In genomic region chr2:135361798-135362197, GRCm38 (mm10) we compare ENCODE assay signal across 8 mouse cellular contexts.
DNase-seq lines count a peak whose midpoint lies in the region; ATAC-seq and TF ChIP-seq lines count a peak whose summit lies in the region.
"Had no signal": no experiment of that assay in that cellular context is flagged by ENCODE, and none has a peak within 500 bp of the region (broad histone marks: within the 10 kb centered on the region; RNA-seq: fewer than 3 reads in every experiment).

No protein-coding gene starts in this region.

- TF ChIP-seq POLR2A in bone marrow, adult 2 months (IDR thresholded peaks at IDR 0.05; ENCODE audit: borderline replicate concordance, control insufficient read depth, low read depth, low read length) = no peak

- intact Hi-C loops in left cerebral cortex, postnatal 36 days (cut with DNase I) = no loop called here

- DNase-seq in left cerebral cortex, adult 18-20 months (ENCODE audit: low spot score in 2 of 2) = peak; percentile 22 to 30
- no peak for DNase-seq in left cerebral cortex, postnatal 36 days (ENCODE audit: low spot score in 2 of 2)
- DNase-seq in ES-CJ7 (ENCODE audit: low read depth, low spot score) = peak; percentile 68
- peak; percentile 63 for DNase-seq in lung, postnatal 0 days (ENCODE audit: low spot score)

- no peaks in the 10 kb centered on the region for H3K36me3 ChIP-seq in forebrain, embryonic 15.5 days
- no peaks in the 10 kb centered on the region for H3K36me3 ChIP-seq in lung, postnatal 0 days (ENCODE audit: insufficient read depth, low read length)
- H3K36me3 ChIP-seq: heart, embryonic 13.5 days had no signal

- no peaks in the 10 kb centered on the region for H3K4me1 ChIP-seq in bone marrow, adult 2 months (ENCODE audit: control insufficient read depth, insufficient read depth, low read length)
- H3K4me1 ChIP-seq in forebrain, embryonic 15.5 days = no peaks in the 10 kb centered on the region
- no peaks in the 10 kb centered on the region for H3K4me1 ChIP-seq in lung, postnatal 0 days (ENCODE audit: insufficient read depth, low read depth, low read length)

- no peak overlapping the region for H3K27ac ChIP-seq in bone marrow, adult 2 months (ENCODE audit: control insufficient read depth, insufficient read depth, low read depth, low read length, poor library complexity)
- no peak overlapping the region for H3K27ac ChIP-seq in forebrain, embryonic 15.5 days (replicated peaks)
- no peak overlapping the region for H3K27ac ChIP-seq in lung, postnatal 0 days (ENCODE audit: low read length)
- H3K27ac ChIP-seq: heart, embryonic 13.5 days had no signal

- H3K4me3 ChIP-seq in bone marrow, adult 2 months (replicated peaks; ENCODE audit: control insufficient read depth, low read depth, low read length) = no peak overlapping the region
- no peak overlapping the region for H3K4me3 ChIP-seq in forebrain, embryonic 15.5 days
- H3K4me3 ChIP-seq in lung, postnatal 0 days (ENCODE audit: low read depth, low read length) = no peak overlapping the region
- H3K4me3 ChIP-seq: heart, embryonic 13.5 days had no signal

- no peaks in the 10 kb centered on the region for H3K9me3 ChIP-seq in forebrain, embryonic 15.5 days
- no peaks in the 10 kb centered on the region for H3K9me3 ChIP-seq in lung, postnatal 0 days (ENCODE audit: low read length)
- H3K9me3 ChIP-seq: heart, embryonic 13.5 days had no signal

- 14% methylated on average over 1 of the region's 1 CpGs for WGBS in bone marrow, adult 2 months
- WGBS in forebrain, embryonic 15.5 days = 13% methylated on average over 1 of the region's 1 CpGs
- WGBS in lung, postnatal 0 days = 4% methylated on average over 1 of the region's 1 CpGs

- no peaks in the 10 kb centered on the region for H3K27me3 ChIP-seq in forebrain, embryonic 15.5 days
- no peaks in the 10 kb centered on the region for H3K27me3 ChIP-seq in lung, postnatal 0 days (replicated peaks; ENCODE audit: insufficient read depth, low read length)
- H3K27me3 ChIP-seq: heart, embryonic 13.5 days had no signal

- H3K9ac ChIP-seq in forebrain, embryonic 15.5 days (replicated peaks) = no peak overlapping the region
- no peak overlapping the region for H3K9ac ChIP-seq in lung, postnatal 0 days (replicated peaks; ENCODE audit: low read depth)
- H3K9ac ChIP-seq: heart, embryonic 13.5 days had no signal

- no peak for TF ChIP-seq EP300 in lung, postnatal 0 days (IDR thresholded peaks at IDR 0.05)

- no peak overlapping the region for H3K4me2 ChIP-seq in forebrain, embryonic 15.5 days (replicated peaks)
- H3K4me2 ChIP-seq in lung, postnatal 0 days (replicated peaks; ENCODE audit: low read depth, low read length) = no peak overlapping the region
- H3K4me2 ChIP-seq: heart, embryonic 13.5 days had no signal

- ATAC-seq in forebrain, embryonic 15.5 days (replicated peaks) = peak; percentile 51; the same call in 1 of the 2 replicates
- no peak for ATAC-seq in lung, postnatal 0 days
- ATAC-seq in inflammation-experienced regulatory T-cells, adult 6 months = no peak

- peak; percentile 30; the same call in 1 of the 2 replicates for TF ChIP-seq CTCF in bone marrow, adult 2 months (IDR thresholded peaks at IDR 0.05; ENCODE audit: control insufficient read depth, insufficient read depth, low read length)
- peak; percentile 82 for TF ChIP-seq CTCF in lung, postnatal 0 days (IDR thresholded peaks at IDR 0.05)

Comparison
In these comparisons a context has a peak if more than half of its experiments do, and no peak if none do; other contexts are left out.
1. DNase-seq: peak in left cerebral cortex, adult 18-20 months (2 of 2), ES-CJ7 (single experiment) and lung, postnatal 0 days (single experiment); none in left cerebral cortex, postnatal 36 days (0 of 2).